Mouse (Mus musculus) CH12.LX (cell line): ENCODE measurements around the gene Akr7a5.

Experiments used
- CTCF ChIP-seq, 2 experiments: IDR thresholded peaks in 1 of 2; conservative IDR thresholded peaks in 1 of 2; 2 replicates each; pipeline ENCODE4 v1.5.1; 2011 to 2012; ENCODE audit warnings: low read depth in 2 of 2, low read length in 2 of 2, improper control_type of control experiment in 1 of 2, inconsistent platforms in 1 of 2, mild to moderate bottlenecking in 1 of 2, moderate library complexity in 1 of 2
- MAFK ChIP-seq: IDR thresholded peaks from 2 replicates; pipeline ENCODE4 v1.6.1; 2011; ENCODE audit warnings: low read length, improper control_type of control experiment; ENCODE audit not compliant: insufficient replicate concordance
- RCOR1 ChIP-seq: conservative IDR thresholded peaks from 2 replicates; pipeline ENCODE4 v1.6.1; 2012; ENCODE audit warnings: low read depth, mild to moderate bottlenecking, inconsistent platforms, low read length, improper control_type of control experiment
- TBP ChIP-seq: conservative IDR thresholded peaks from 2 replicates; pipeline ENCODE4 v1.6.1; 2011; ENCODE audit warnings: low read depth, low read length, improper control_type of control experiment

- TF ChIP-seq CTCF (conservative IDR thresholded peaks at IDR 0.05 in 1 of 2, IDR thresholded peaks at IDR 0.05 in 1 of 2; ENCODE audit: low read depth in 2 of 2, low read length in 2 of 2) (no peak), TBP (no peak), MAFK (no peak), RCOR1 (no peak)
Measured at GRCm38 (mm10) chr4:139341556-139342233, 31.2 kb downstream of the Akr7a5 start.
